Mouse (Mus musculus) neural tube, embryonic 15.5 days (tissue): ENCODE data around the gene Tmem247. TPM values are rescaled to one million over a fixed set of nuclear protein-coding genes. Genes with fewer than 3 reads are reported as not detected.

Source experiments
- ATAC-seq: fragments of 200-750 bp; cut with Nextera tagmentation; 2 replicates; pipeline ENCODE4 v1.8.0; 2017; ENCODE audit warnings: mild to moderate bottlenecking, moderate TSS enrichment, moderate library complexity; ENCODE audit not compliant: low FRiP score
- H3K27ac ChIP-seq: fragments of 300-500 bp; sonication (generic); replicated peaks from 2 replicates; pipeline ENCODE4 v1.5.1; 2015; ENCODE audit warnings: mild to moderate bottlenecking, inconsistent platforms
- H3K27me3 ChIP-seq: fragments of 300-500 bp; sonication (generic); replicated peaks from 2 replicates; pipeline ENCODE4 v1.6.1; 2015; ENCODE audit warnings: inconsistent platforms
- H3K36me3 ChIP-seq: fragments of 300-500 bp; sonication (generic); 2 replicates; pipeline ENCODE4 v1.6.1; 2015; ENCODE audit warnings: inconsistent platforms
- H3K4me1 ChIP-seq: fragments of 300-500 bp; sonication (generic); 2 replicates; pipeline ENCODE4 v1.6.1; 2015; ENCODE audit warnings: inconsistent platforms
- H3K4me2 ChIP-seq: fragments of 300-500 bp; sonication (generic); 2 replicates; pipeline ENCODE4 v1.6.1; 2015; ENCODE audit warnings: inconsistent platforms, mild to moderate bottlenecking, moderate library complexity
- H3K4me3 ChIP-seq: fragments of 300-500 bp; sonication (generic); replicated peaks from 2 replicates; pipeline ENCODE4 v1.5.1; 2015; ENCODE audit warnings: mild to moderate bottlenecking, inconsistent platforms
- H3K9ac ChIP-seq: fragments of 300-500 bp; sonication (generic); replicated peaks from 2 replicates; pipeline ENCODE4 v1.6.1; 2015; ENCODE audit warnings: mild to moderate bottlenecking, inconsistent platforms
- H3K9me3 ChIP-seq: fragments of 300-500 bp; sonication (generic); replicated peaks from 2 replicates; pipeline ENCODE4 v1.6.1; 2016; ENCODE audit warnings: inconsistent platforms
- WGBS: fragments of 180-500 bp; shearing (Covaris S2); methylation state at CpG from one replicate; pipeline ENCODE4 v1.1.7; 2015; ENCODE audit warnings: mixed read lengths; 5-methylcytosine and 5-hydroxymethylcytosine counted together
- polyA plus RNA-seq: library from polyadenylated mRNA; unstranded; fragments of >200 nt; fragmentation: Nextera tagmentation; extraction: Ambion mirVana; gene quantifications from 2 replicates; pipeline ENCODE4 v1.2.1, GENCODE M21; 2015

Tmem247 gene
- polyA plus RNA-seq, 1 experiment from 2014 or later: not detected

- H3K4me1 ChIP-seq: no peaks in the 10 kb centered on the region
- H3K27ac ChIP-seq: no peak overlapping the region
- H3K9ac ChIP-seq: no peak overlapping the region
- no peaks in the 10 kb centered on the region for H3K9me3 ChIP-seq
- no peak overlapping the region for H3K4me3 ChIP-seq
- H3K4me2 ChIP-seq: no peak overlapping the region
- no peak for ATAC-seq
- WGBS: 77% methylated on average over 6 of the region's 6 CpGs
- H3K27me3 ChIP-seq: no peaks in the 10 kb centered on the region
- H3K36me3 ChIP-seq: no peaks in the 10 kb centered on the region
Measured at GRCm38 (mm10) chr17:86918786-86919185, 1.6 kb downstream of the Tmem247 start.

- H3K9me3 ChIP-seq: no peaks in the 10 kb centered on the region
- no peaks in the 10 kb centered on the region for H3K27me3 ChIP-seq
- no peak overlapping the region for H3K4me3 ChIP-seq
- no peak overlapping the region for H3K4me2 ChIP-seq
- no peaks in the 10 kb centered on the region for H3K36me3 ChIP-seq
- H3K9ac ChIP-seq: no peak overlapping the region
- 76% methylated on average over 11 of the region's 11 CpGs for WGBS
- no peaks in the 10 kb centered on the region for H3K4me1 ChIP-seq
- ATAC-seq: no peak
- H3K27ac ChIP-seq: no peak overlapping the region
Measured at GRCm38 (mm10) chr17:86919729-86920128, 2.6 kb downstream of the Tmem247 start.

- Histone ChIP-seq H3K27ac (peak overlapping the region; percentile 60), H3K9me3 (no peaks in the 10 kb centered on the region; the same call in 1 of the 2 replicates), H3K4me2 (no peak overlapping the region), H3K4me1 (no peaks in the 10 kb centered on the region), H3K4me3 (no peak overlapping the region), H3K36me3 (no peaks in the 10 kb centered on the region), H3K27me3 (no peaks in the 10 kb centered on the region), H3K9ac (no peak overlapping the region)
- 72% methylated on average over 3 of the region's 3 CpGs for WGBS
- ATAC-seq: peak; percentile 78
Measured at GRCm38 (mm10) chr17:86924679-86925078, 7.5 kb downstream of the Tmem247 start.

- no peak for ATAC-seq
- Histone ChIP-seq H3K27ac (no peak overlapping the region), H3K4me1 (peaks cover 4% of the 10 kb centered on the region; the same call in 1 of the 2 replicates), H3K4me3 (no peak overlapping the region), H3K4me2 (no peak overlapping the region), H3K9ac (no peak overlapping the region), H3K9me3 (no peaks in the 10 kb centered on the region; the same call in 1 of the 2 replicates), H3K36me3 (no peaks in the 10 kb centered on the region), H3K27me3 (no peaks in the 10 kb centered on the region)
- 86% methylated on average over 3 of the region's 3 CpGs for WGBS
Measured at GRCm38 (mm10) chr17:86926836-86927235, 9.7 kb downstream of the Tmem247 start.

GRCm38 (mm10) chr17:86929355-86929754 lies 12.2 kb downstream of the Tmem247 start:
- peaks cover 18% of the 10 kb centered on the region for H3K4me1 ChIP-seq
- ATAC-seq: no peak
- no peaks in the 10 kb centered on the region; the same call in 1 of the 2 replicates for H3K9me3 ChIP-seq
- H3K27ac ChIP-seq: no peak overlapping the region
- 92% methylated on average over 6 of the region's 6 CpGs for WGBS
- no peaks in the 10 kb centered on the region for H3K36me3 ChIP-seq
- no peak overlapping the region for H3K4me2 ChIP-seq
- H3K4me3 ChIP-seq: no peak overlapping the region
- H3K9ac ChIP-seq: no peak overlapping the region
- H3K27me3 ChIP-seq: no peaks in the 10 kb centered on the region

GRCm38 (mm10) chr17:86929981-86930380 lies 12.8 kb downstream of the Tmem247 start:
- ATAC-seq: no peak
- Histone ChIP-seq H3K27me3 (no peaks in the 10 kb centered on the region), H3K9me3 (no peaks in the 10 kb centered on the region; the same call in 1 of the 2 replicates), H3K9ac (no peak overlapping the region), H3K4me2 (no peak overlapping the region), H3K4me1 (peaks cover 18% of the 10 kb centered on the region), H3K36me3 (no peaks in the 10 kb centered on the region), H3K4me3 (no peak overlapping the region), H3K27ac (no peak overlapping the region)

- Histone ChIP-seq H3K4me3 (no peak overlapping the region), H3K9me3 (no peaks in the 10 kb centered on the region), H3K9ac (no peak overlapping the region), H3K36me3 (no peaks in the 10 kb centered on the region), H3K4me1 (peaks cover 30% of the 10 kb centered on the region), H3K4me2 (peak overlapping the region; percentile 25), H3K27me3 (no peaks in the 10 kb centered on the region), H3K27ac (peak overlapping the region; percentile 41)
- ATAC-seq: peak; percentile 61
- WGBS: 16% methylated on average over 5 of the region's 5 CpGs
Measured at GRCm38 (mm10) chr17:86932896-86933295, 15.7 kb downstream of the Tmem247 start.

GRCm38 (mm10) chr17:86937064-86937463 lies 19.9 kb downstream of the Tmem247 start:
- no peaks in the 10 kb centered on the region for H3K36me3 ChIP-seq
- H3K27ac ChIP-seq: peak overlapping the region; percentile 81
- H3K4me2 ChIP-seq: peak overlapping the region; percentile 67
- no peaks in the 10 kb centered on the region for H3K27me3 ChIP-seq
- 63% methylated on average over 2 of the region's 2 CpGs for WGBS
- H3K9ac ChIP-seq: no peak overlapping the region
- H3K4me3 ChIP-seq: peak overlapping the region; percentile 41; the same call in 1 of the 2 replicates
- no peaks in the 10 kb centered on the region for H3K9me3 ChIP-seq
- H3K4me1 ChIP-seq: peaks cover 30% of the 10 kb centered on the region
- ATAC-seq: no peak

GRCm38 (mm10) chr17:86937497-86938155 lies 20.5 kb downstream of the Tmem247 start:
- ATAC-seq: peak; percentile 85
- H3K4me2 ChIP-seq: peak overlapping the region; percentile 67
- no peaks in the 10 kb centered on the region for H3K27me3 ChIP-seq
- no peaks in the 10 kb centered on the region for H3K9me3 ChIP-seq
- H3K9ac ChIP-seq: peak overlapping the region; percentile 51
- H3K27ac ChIP-seq: peak overlapping the region; percentile 81
- H3K36me3 ChIP-seq: no peaks in the 10 kb centered on the region
- H3K4me3 ChIP-seq: peak overlapping the region; percentile 41
- WGBS: 2% methylated on average over 20 of the region's 20 CpGs
- peaks cover 26% of the 10 kb centered on the region for H3K4me1 ChIP-seq

- 61% methylated on average over 7 of the region's 7 CpGs for WGBS
- H3K4me3 ChIP-seq: no peak overlapping the region
- H3K4me1 ChIP-seq: peaks cover 16% of the 10 kb centered on the region
- no peak overlapping the region for H3K4me2 ChIP-seq
- H3K9ac ChIP-seq: no peak overlapping the region
- no peaks in the 10 kb centered on the region for H3K36me3 ChIP-seq
- no peak for ATAC-seq
- H3K9me3 ChIP-seq: no peaks in the 10 kb centered on the region
- H3K27me3 ChIP-seq: no peaks in the 10 kb centered on the region
- H3K27ac ChIP-seq: no peak overlapping the region
Measured at GRCm38 (mm10) chr17:86938683-86939082, 21.5 kb downstream of the Tmem247 start.

- H3K4me2 ChIP-seq: no peak overlapping the region
- H3K36me3 ChIP-seq: no peaks in the 10 kb centered on the region
- no peaks in the 10 kb centered on the region for H3K9me3 ChIP-seq
- no peak for ATAC-seq
- H3K4me3 ChIP-seq: no peak overlapping the region
- H3K27me3 ChIP-seq: no peaks in the 10 kb centered on the region
- H3K4me1 ChIP-seq: peaks cover 13% of the 10 kb centered on the region
- 72% methylated on average over 6 of the region's 6 CpGs for WGBS
- H3K9ac ChIP-seq: no peak overlapping the region
- H3K27ac ChIP-seq: no peak overlapping the region
Measured at GRCm38 (mm10) chr17:86942112-86942511, 25.0 kb downstream of the Tmem247 start.

GRCm38 (mm10) chr17:86943158-86943557 lies 26.0 kb downstream of the Tmem247 start:
- Histone ChIP-seq H3K9me3 (no peaks in the 10 kb centered on the region), H3K9ac (no peak overlapping the region), H3K4me1 (peaks cover 2% of the 10 kb centered on the region; the same call in 1 of the 2 replicates), H3K27ac (no peak overlapping the region), H3K4me3 (no peak overlapping the region), H3K27me3 (no peaks in the 10 kb centered on the region), H3K36me3 (no peaks in the 10 kb centered on the region), H3K4me2 (no peak overlapping the region)
- no peak for ATAC-seq
- WGBS: 92% methylated on average over 6 of the region's 6 CpGs
